Mouse (Mus musculus): ENCODE measurements around the gene Slc35a1.
"Not testable (repeated sequence)": the region's sequence is repeated elsewhere in the genome, so short reads cannot be mapped to it uniquely, and the experiment has no call there.

DNA sequence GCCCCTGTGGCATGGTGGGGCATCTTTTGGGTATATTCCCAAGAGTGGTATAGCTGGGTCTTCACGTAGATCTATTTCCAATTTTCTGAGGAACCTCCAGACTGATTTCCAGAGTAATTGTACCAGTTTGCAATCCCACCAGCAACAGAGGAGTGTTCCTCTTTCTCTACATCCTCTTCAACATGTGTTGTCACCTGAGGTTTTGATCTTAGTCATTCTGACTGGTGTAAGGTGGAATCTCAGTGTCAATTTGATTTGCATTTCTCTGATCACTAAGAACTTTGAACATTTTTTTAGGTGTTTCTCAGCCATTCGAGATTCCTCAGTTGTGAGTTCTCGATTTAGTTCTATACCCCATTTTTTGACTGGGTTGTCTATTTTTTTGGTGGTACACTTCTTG is 38.5 kb upstream of the Slc35a1 start:
- not testable (repeated sequence) for TF ChIP-seq POLR2A (IDR thresholded peaks at IDR 0.05; ENCODE audit: borderline replicate concordance, extremely low read depth, insufficient read depth, insufficient read length, poor library complexity, severe bottlenecking); CTCF (IDR thresholded peaks at IDR 0.05; ENCODE audit: borderline replicate concordance, extremely low read depth, insufficient read depth, insufficient read length)
